Mouse (Mus musculus): ENCODE results near the gene Gmip. TPM values are rescaled to one million over a fixed set of nuclear protein-coding genes. Genes with fewer than 3 reads are reported as not detected.

Gene Gmip
- total and polyA plus RNA-seq, 3 experiments: 48.0 to 85.2 (median 61.2) TPM

DNA sequence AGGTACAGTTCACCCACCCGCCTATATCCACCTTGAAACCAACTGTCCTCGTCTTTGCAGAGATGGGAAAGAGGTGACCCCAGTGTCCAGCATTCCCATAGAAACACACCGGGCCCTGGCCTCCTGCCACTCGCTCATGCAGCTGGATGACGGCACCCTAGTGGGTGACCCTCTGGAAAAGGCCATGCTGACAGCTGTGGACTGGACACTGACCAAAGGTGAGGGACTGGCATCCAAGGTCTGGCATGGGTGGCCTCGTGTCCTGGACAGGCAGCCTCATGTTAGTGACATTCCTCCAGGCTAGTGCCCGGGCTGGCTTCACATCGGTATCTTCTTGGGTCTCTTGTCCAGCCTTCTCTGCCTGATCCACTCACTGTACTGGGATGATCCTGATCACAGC, 9.2 kb upstream of the Gmip start:
- Histone ChIP-seq H3K4me1 (ENCODE audit: insufficient read depth, low read depth, low read length) (peaks cover 15% of the 10 kb centered on the region), H3K27me3 (ENCODE audit: insufficient read depth, low read length) (no peaks in the 10 kb centered on the region), H3K36me3 (replicated peaks) (peaks cover 98% of the 10 kb centered on the region), H3K4me3 (ENCODE audit: low read depth, low read length) (no peak overlapping the region), H3K9me3 (replicated peaks) (no peaks in the 10 kb centered on the region)
- no peak for ATAC-seq (ENCODE audit: extremely low read depth, insufficient number of reproducible peaks, low FRiP score, poor library complexity, severe bottlenecking)
- no peak for DNase-seq (ENCODE audit: low spot score)
- TF ChIP-seq GATA1 (IDR thresholded peaks at IDR 0.05; ENCODE audit: borderline replicate concordance, low read length): no peak
- TF ChIP-seq CTCF (IDR thresholded peaks at IDR 0.05; ENCODE audit: low read depth, low read length): no peak
- no peak for TF ChIP-seq POLR2AphosphoS5 (IDR thresholded peaks at IDR 0.05; ENCODE audit: insufficient replicate concordance, low read depth, low read length)
- TF ChIP-seq GATA2 (IDR thresholded peaks at IDR 0.05; ENCODE audit: borderline replicate concordance, low read depth, low read length): no peak

DNA sequence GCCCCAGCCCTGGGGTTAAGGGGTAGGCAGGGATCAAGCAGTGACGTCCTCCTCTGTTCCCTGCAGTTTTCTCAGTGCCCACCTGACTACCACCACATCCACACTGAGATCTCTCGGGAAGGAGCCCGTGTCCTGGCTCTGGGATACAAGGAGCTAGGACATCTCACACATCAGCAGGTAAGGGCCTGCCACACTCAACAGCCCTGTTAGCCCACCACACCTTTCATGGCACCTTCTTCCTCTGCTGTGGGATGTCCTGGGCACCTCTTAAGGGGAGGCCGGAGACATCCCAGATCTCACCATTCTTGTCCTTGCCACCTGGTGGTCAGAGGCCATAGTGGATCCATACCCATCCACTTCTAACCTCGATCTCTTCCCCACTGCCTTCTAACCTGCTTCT, 8.5 kb upstream of the Gmip start:
- Histone ChIP-seq H3K27me3 (ENCODE audit: insufficient read depth, low read length) (no peaks in the 10 kb centered on the region), H3K4me1 (ENCODE audit: insufficient read depth, low read depth, low read length) (peaks cover 14% of the 10 kb centered on the region), H3K36me3 (replicated peaks) (peaks cover 98% of the 10 kb centered on the region), H3K9me3 (replicated peaks) (no peaks in the 10 kb centered on the region), H3K4me3 (ENCODE audit: low read depth, low read length) (no peak overlapping the region)
- ATAC-seq (ENCODE audit: extremely low read depth, insufficient number of reproducible peaks, low FRiP score, poor library complexity, severe bottlenecking): no peak
- TF ChIP-seq GATA2 (IDR thresholded peaks at IDR 0.05; ENCODE audit: borderline replicate concordance, low read depth, low read length) (no peak), GATA1 (IDR thresholded peaks at IDR 0.05; ENCODE audit: borderline replicate concordance, low read length) (no peak), TAL1 (conservative IDR thresholded peaks at IDR 0.05; ENCODE audit: low read depth, low read length) (no peak), CTCF (IDR thresholded peaks at IDR 0.05; ENCODE audit: low read depth, low read length) (no peak), POLR2AphosphoS5 (IDR thresholded peaks at IDR 0.05; ENCODE audit: insufficient replicate concordance, low read depth, low read length) (no peak)
- DNase-seq (ENCODE audit: low spot score): no peak

GRCm38 (mm10) chr8:69801796-69802195, 6.7 kb upstream of the Gmip start:
- TF ChIP-seq CTCF (IDR thresholded peaks at IDR 0.05; ENCODE audit: low read depth, low read length) (no peak), POLR2AphosphoS5 (IDR thresholded peaks at IDR 0.05; ENCODE audit: insufficient replicate concordance, low read depth, low read length) (no peak), GATA2 (IDR thresholded peaks at IDR 0.05; ENCODE audit: borderline replicate concordance, low read depth, low read length) (no peak), GATA1 (IDR thresholded peaks at IDR 0.05; ENCODE audit: borderline replicate concordance, low read length) (no peak), TAL1 (conservative IDR thresholded peaks at IDR 0.05; ENCODE audit: low read depth, low read length) (no peak)
- Histone ChIP-seq H3K36me3 (replicated peaks) (peaks cover 98% of the 10 kb centered on the region), H3K4me3 (ENCODE audit: low read depth, low read length) (no peak overlapping the region), H3K9me3 (replicated peaks) (no peaks in the 10 kb centered on the region), H3K4me1 (ENCODE audit: insufficient read depth, low read depth, low read length) (peaks cover 32% of the 10 kb centered on the region), H3K27me3 (ENCODE audit: insufficient read depth, low read length) (no peaks in the 10 kb centered on the region)
- DNase-seq (ENCODE audit: low spot score): no peak
- ATAC-seq (ENCODE audit: extremely low read depth, insufficient number of reproducible peaks, low FRiP score, poor library complexity, severe bottlenecking): no peak

DNA sequence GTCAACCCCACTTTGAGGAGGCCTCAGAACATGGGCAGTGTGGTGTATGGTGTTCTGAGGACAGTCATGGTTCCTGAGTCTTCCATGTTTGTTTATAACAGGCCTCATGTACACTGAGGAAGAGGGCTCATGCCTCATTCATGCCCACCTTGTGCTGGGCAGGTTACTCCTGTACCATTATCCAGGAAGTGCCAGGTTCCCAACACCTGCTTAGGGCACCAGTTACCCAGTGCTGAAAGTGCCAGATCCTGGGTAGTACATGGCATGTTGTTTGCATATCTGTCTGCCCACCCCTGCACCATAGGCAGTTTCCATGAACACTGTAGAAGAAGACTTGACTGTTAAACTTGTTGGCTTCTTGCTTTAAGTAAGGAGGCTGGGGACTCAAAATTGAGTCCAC, 6.3 kb upstream of the Gmip start:
- no peak for DNase-seq (ENCODE audit: low spot score)
- Histone ChIP-seq H3K4me1 (ENCODE audit: insufficient read depth, low read depth, low read length) (peaks cover 32% of the 10 kb centered on the region), H3K4me3 (ENCODE audit: low read depth, low read length) (no peak overlapping the region), H3K36me3 (replicated peaks) (peaks cover 98% of the 10 kb centered on the region), H3K9me3 (replicated peaks) (no peaks in the 10 kb centered on the region), H3K27me3 (ENCODE audit: insufficient read depth, low read length) (no peaks in the 10 kb centered on the region)
- TF ChIP-seq GATA2 (IDR thresholded peaks at IDR 0.05; ENCODE audit: borderline replicate concordance, low read depth, low read length) (no peak), POLR2AphosphoS5 (IDR thresholded peaks at IDR 0.05; ENCODE audit: insufficient replicate concordance, low read depth, low read length) (no peak), TAL1 (conservative IDR thresholded peaks at IDR 0.05; ENCODE audit: low read depth, low read length) (no peak), GATA1 (IDR thresholded peaks at IDR 0.05; ENCODE audit: borderline replicate concordance, low read length) (no peak), CTCF (IDR thresholded peaks at IDR 0.05; ENCODE audit: low read depth, low read length) (no peak)
- ATAC-seq (ENCODE audit: extremely low read depth, insufficient number of reproducible peaks, low FRiP score, poor library complexity, severe bottlenecking): no peak

- Histone ChIP-seq H3K4me1 (ENCODE audit: insufficient read depth, low read depth, low read length) (peaks cover 41% of the 10 kb centered on the region), H3K36me3 (replicated peaks) (peaks cover 98% of the 10 kb centered on the region), H3K4me3 (ENCODE audit: low read depth, low read length) (no peak overlapping the region), H3K9me3 (replicated peaks) (no peaks in the 10 kb centered on the region), H3K27me3 (ENCODE audit: insufficient read depth, low read length) (no peaks in the 10 kb centered on the region)
- DNase-seq (ENCODE audit: low spot score) (no peak), ATAC-seq (ENCODE audit: extremely low read depth, insufficient number of reproducible peaks, low FRiP score, poor library complexity, severe bottlenecking) (no peak)
- no peak for TF ChIP-seq GATA2 (IDR thresholded peaks at IDR 0.05; ENCODE audit: borderline replicate concordance, low read depth, low read length)
Measured at GRCm38 (mm10) chr8:69803366-69803765, 5.1 kb upstream of the Gmip start.

GRCm38 (mm10) chr8:69804537-69804936, 3.9 kb upstream of the Gmip start:
- TF ChIP-seq CTCF (IDR thresholded peaks at IDR 0.05; ENCODE audit: low read depth, low read length) (no peak), GATA1 (IDR thresholded peaks at IDR 0.05; ENCODE audit: borderline replicate concordance, low read length) (no peak), POLR2AphosphoS5 (IDR thresholded peaks at IDR 0.05; ENCODE audit: insufficient replicate concordance, low read depth, low read length) (no peak), GATA2 (IDR thresholded peaks at IDR 0.05; ENCODE audit: borderline replicate concordance, low read depth, low read length) (no peak), TAL1 (conservative IDR thresholded peaks at IDR 0.05; ENCODE audit: low read depth, low read length) (no peak)
- ATAC-seq (ENCODE audit: extremely low read depth, insufficient number of reproducible peaks, low FRiP score, poor library complexity, severe bottlenecking) (no peak), DNase-seq (ENCODE audit: low spot score) (no peak)
- no peak overlapping the region for H3K4me3 ChIP-seq (ENCODE audit: low read depth, low read length)
- no peaks in the 10 kb centered on the region for H3K9me3 ChIP-seq (replicated peaks)
- peaks cover 49% of the 10 kb centered on the region for H3K4me1 ChIP-seq (ENCODE audit: insufficient read depth, low read depth, low read length)
- no peaks in the 10 kb centered on the region for H3K27me3 ChIP-seq (ENCODE audit: insufficient read depth, low read length)
- peaks cover 91% of the 10 kb centered on the region for H3K36me3 ChIP-seq (replicated peaks)

GRCm38 (mm10) chr8:69805086-69805485, 3.4 kb upstream of the Gmip start:
- H3K9me3 ChIP-seq (replicated peaks): no peaks in the 10 kb centered on the region
- no peaks in the 10 kb centered on the region for H3K27me3 ChIP-seq (ENCODE audit: insufficient read depth, low read length)
- no peak for DNase-seq (ENCODE audit: low spot score)
- H3K4me1 ChIP-seq (ENCODE audit: insufficient read depth, low read depth, low read length): peaks cover 55% of the 10 kb centered on the region
- TF ChIP-seq CTCF (IDR thresholded peaks at IDR 0.05; ENCODE audit: low read depth, low read length): no peak
- no peak for TF ChIP-seq GATA2 (IDR thresholded peaks at IDR 0.05; ENCODE audit: borderline replicate concordance, low read depth, low read length)
- no peak for TF ChIP-seq TAL1 (conservative IDR thresholded peaks at IDR 0.05; ENCODE audit: low read depth, low read length)
- ATAC-seq (ENCODE audit: extremely low read depth, insufficient number of reproducible peaks, low FRiP score, poor library complexity, severe bottlenecking): no peak
- H3K4me3 ChIP-seq (ENCODE audit: low read depth, low read length): peak overlapping the region; percentile 24; the same call in 1 of the 2 replicates
- H3K36me3 ChIP-seq (replicated peaks): peaks cover 91% of the 10 kb centered on the region
